Mouse (Mus musculus) spleen, adult 12 weeks (tissue): Measurements from ENCODE around the gene Ntmt1.

ENCODE experiments used
- DNase-seq: peaks from one replicate; pipeline ENCODE4 v3.0.0; 2022; ENCODE audit warnings: low spot score

Gene Ntmt1

GRCm38 (mm10) chr2:30870863-30871262 lies 63.2 kb downstream of the Ntmt1 start:
- no peak for DNase-seq
